Mouse (Mus musculus) right cerebral cortex, postnatal 25 days (tissue): ENCODE measurements around the gene Mrpl28.
"Not testable (repeated sequence)": the region's sequence is repeated elsewhere in the genome, so short reads cannot be mapped to it uniquely, and the experiment has no call there.

Experiments
- DNase-seq: peaks from one replicate; pipeline ENCODE4 v3.0.0; 2022

Gene Mrpl28

DNA sequence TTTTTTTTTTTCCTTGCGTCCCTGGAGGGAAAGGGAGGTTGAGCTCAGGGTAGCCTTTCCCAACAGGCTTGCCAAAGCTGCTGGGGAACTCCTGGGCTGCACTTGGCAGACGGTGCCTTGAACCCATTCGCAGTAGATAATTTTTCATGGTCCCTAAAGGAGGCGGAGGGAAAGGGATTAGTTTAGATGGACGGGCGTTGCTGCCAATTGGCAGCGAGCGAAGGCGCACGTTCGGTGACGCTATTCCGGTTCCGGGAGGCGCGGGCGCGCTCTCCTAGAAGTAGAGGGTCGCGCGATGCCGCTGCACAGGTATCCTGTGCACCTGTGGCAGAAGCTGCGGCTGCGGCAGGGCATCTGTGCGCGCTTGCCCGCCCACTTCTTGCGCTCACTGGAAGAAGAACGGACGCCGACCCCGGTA is at the start of gene Mrpl28:
Gene Mrpl28 (plus strand): TSS at position 234 of the 418 bp plus-strand sequence.
- DNase-seq, result peak; percentile 84

DNA sequence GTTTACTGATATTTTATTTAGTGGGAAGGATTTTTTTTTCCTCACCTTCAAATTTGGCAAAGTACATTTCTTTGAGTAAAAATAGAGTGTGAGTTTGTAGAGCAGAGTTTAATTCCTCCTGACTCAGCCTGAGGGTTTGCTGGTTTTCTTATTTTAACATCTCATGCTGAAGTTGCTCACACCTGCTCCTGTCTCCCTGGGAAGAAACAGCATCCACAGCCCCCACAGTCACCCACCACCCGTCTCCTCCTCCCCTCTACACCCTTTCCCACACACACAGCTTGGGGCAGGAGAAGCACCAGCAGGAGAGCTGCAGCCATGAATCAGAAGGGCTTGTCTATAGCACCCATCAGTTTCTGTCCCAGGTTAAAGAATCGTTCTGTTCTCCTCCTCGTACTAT is 48.1 kb upstream of the Mrpl28 start:
- DNase-seq, result peak; percentile 79

DNA sequence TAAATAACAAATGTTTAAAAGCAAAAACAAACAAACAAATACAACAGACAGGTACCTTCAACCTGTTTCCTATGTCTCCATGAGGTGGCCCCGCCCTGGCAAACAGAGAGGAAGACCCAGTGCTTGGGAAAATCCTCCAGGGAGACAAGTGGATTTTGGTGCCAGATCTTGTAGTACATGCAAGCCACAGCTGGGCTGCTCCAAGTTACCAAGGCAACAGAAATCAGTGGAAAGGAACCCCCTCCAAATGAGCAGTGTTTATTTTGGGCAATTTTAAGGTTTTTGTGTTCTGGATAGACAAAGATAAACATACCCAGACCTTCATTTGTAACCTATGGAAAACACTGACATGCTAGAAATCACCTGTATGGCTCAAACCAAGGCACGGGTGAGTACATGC is 44.4 kb upstream of the Mrpl28 start:
- DNase-seq, result no peak

DNA sequence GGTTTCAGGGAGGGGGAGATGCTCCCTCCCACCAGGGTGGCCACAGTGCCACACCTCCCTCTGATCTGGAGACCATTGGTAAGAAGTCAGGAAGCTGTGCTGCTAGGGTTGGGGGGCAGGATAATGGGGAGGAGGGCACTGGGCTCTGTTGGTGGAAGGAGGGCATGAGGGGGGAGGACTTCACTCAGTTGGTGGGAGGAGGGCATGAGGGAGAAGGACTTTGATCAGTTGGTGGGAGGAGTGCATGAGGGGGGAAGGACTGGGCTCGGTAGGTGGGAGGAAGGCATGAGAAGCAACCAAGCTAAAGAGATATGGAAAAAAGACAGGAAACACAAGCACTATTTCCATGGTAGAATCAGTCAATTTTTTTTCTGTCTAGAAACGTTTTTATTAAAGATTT is 42.4 kb upstream of the Mrpl28 start:
- no peak for DNase-seq

DNA sequence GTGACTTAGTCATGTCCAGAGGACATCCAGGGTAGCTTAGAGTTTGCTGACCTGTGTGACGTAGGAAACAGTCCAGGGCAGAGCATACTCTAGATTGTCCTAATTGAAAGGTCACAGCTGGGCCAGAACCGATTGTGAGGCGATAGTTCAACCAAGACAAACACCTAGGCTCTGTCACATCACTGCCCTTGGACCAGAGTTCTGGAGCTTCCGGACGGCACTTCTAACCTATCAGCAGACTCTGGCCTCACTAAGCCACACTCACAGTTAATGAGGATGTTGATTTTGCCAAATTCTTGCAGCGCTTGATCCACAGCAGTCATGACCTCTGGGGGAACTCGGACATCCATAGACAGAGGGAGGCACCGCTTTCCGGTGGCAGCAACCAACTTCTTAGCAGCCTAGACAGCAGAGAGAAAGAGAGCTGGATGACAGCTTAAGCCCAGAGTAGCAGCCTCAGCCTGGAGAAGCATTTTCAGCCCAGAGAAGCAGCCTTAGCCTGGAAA is 36.2 kb upstream of the Mrpl28 start:
- DNase-seq, result no peak

DNA sequence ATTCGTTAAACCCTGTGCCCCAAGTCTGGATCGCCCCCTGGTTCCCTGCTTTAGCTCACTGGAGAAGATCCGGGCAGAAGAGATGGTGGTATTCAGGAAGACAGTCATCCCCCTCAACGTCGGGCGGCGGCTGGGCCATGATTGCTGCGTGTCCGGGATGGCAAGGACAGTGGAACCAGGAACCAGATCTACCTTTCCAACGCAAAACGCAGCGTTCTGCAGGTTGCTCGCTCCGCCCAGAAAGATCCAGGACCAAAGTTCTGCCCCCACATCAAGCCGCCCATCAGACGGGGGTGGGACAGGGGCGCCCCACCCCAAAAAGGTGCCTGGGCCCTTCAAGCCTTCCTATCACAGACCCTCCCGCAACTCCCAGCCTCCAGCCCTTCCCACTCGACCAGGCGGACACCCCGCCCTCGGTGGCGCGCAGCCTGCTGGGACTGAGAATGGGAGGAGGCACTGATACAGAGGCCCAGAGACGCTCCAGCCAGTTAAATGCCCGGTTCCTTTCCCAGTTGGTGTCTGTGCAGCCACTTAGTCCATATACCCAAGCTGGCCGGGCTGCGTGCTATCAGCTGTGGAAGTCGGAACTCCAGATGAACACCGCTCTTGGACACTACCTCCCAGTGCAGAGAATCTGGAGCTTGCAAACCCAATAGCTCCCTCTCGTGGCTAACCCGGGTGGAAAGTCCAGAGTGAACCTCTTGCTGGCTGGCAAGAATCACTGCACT is 33.2 kb upstream of the Mrpl28 start, which contains the start of gene Decr2:
Gene Decr2 (minus strand): TSS at position 433 of the 728 bp plus-strand sequence.
- DNase-seq, result peak; percentile 87

DNA sequence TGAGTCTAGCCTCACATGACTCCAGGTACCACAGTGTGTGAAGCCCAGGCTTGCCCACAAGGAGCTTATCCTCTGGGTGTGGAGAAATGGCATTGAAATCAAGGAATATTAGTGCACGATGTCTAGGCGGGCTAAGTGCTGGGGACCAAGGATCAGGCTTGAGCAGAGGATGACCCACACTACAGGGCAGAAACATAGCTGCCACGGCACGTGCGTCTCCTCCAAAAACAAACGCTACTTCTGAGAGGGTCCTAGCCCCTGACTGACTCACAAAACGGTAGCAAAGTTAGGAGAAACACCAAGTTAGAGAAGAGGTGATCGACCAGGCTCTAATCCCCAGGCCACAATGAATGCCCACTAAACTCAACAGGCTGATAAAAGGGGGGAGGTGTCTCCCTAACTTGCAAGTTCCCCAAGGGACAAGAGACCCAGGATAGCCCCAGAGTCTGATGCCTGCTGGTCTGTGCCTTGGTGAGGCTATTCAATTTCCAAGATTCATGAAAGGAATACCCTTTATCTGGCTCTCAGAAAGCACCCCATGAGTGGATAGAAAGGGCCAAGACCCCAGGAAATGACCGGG is 28.7 kb upstream of the Mrpl28 start:
- no peak for DNase-seq

DNA sequence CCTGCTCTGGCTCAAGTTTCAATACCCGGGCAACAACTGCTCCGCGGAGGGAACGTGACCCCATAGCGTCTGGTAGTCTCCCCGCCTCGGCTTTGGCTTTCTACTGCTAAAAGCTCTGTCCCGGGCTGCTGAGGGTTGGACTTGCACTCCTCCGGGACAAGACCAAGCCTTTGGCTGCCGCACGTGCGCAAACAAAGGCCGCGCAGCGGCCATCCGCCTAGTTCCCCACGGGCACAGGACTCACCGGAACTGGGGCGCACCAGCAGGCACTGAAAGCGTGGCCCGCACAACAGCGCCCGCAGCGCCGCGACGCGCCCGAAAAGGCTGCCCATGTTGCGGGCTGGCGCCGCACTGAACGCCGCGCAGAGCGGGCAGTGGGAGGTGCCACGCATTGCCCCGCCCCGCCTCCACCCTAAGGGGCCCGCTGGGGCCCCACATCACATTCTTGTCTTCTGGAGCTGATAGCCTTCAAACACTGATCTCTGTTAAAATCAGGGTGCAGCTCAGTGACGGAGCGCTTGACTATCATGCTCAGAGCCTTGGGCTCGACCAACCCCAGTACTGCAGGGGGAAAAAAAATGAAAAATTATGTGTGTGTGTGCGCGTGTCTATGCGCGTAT is 28.1 kb upstream of the Mrpl28 start, which contains the start of gene Nme4:
Gene Nme4 (minus strand): TSS at position 482 of the 620 bp plus-strand sequence.
- DNase-seq, result peak; percentile 77

DNA sequence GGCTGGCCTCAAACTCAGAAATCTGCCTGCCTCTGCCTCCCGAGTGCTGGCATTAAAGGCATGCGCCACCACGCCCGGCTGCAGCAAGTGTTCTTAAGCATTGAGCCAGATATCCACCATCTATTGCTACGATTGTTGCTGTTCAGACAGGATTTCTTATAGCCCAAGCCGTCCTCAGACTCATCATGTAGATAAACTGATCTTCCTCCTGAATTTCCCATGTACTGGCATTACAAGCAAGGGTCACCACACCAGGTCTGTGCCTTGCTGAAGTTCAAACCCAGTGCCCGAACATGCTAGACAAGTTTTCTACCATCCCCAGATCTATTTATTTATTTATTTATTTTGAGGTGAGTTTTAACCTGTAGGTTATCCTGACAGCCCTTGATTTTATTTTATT is 24.8 kb upstream of the Mrpl28 start:
- DNase-seq, result no peak

DNA sequence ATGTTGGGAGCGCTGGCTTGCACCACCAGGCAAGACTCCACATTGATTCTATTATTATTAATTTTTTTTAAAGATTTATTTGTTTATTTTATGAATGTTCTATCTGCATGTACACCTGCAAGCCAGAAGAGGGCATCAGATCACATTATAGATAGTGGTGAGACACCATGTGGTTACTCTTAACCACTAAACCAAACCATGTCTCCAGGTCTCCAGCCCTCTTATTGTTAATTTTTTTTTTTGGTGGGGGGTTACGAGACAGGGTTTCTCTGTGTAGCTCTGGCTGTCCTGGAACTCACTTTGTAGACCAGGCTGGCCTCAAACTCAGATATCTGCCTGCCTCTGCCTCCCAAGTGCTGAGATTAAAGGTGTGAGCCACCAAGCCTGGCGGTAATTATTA is 24.0 kb upstream of the Mrpl28 start:
- not testable (repeated sequence) for DNase-seq

DNA sequence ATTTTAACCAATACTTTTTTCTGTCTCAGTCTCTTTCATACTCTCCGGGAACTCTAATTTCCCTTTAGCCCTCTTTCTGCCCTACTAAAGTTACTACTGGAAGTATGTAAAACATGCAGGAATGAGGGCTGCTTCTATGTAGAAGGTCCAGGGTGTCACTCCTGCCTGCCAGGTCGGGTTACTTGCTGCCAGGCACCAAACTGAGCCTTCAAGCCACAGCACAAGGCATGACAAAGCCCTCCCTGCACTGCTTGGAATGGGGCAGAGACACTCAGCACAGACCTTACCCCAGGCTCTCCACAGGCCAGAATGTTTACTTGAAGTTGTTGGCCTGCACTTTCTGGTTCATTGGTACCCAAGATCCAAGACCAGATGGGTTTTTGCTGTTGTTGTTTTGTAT is 23.1 kb upstream of the Mrpl28 start:
- no peak for DNase-seq

DNA sequence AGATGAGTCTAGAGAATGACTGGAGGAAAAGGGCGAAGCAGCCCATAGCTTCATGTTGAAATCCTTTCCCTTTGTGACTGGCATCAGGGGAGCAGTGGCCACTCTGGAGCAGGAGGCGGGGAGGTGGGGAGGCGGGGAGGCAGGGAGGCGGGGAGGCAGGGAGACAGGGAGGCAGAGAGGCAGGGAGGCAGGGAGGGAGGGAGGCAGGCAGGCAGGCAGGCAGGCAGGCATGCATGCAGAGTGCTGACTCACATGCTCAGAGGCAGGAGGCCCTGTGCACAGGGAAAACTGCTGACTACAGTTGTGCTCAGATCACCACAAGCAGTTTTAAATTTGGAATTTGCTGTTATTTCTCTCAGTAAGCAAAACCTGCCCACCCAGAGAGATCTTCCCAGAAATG is 21.8 kb upstream of the Mrpl28 start:
- DNase-seq, result no peak

DNA sequence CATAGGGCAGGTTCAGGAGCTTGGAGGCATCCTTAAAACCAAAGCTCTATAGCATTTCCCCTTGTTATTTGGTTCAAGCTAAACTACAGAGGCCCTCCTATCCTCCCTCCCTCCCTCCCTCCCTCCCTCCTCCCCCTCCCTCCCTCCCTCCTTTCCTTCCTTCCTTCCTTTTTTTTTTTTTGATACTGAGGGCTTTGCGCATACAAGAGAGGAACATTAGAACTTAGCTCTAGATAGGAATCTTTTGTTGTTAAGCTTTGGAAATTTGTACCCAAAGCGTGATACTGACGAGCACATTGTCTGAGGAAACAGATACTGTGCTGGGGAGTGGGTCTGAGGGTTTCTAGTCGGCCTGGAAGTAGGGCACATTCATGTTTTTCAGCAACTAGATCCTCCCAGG is 17.7 kb upstream of the Mrpl28 start:
- DNase-seq, result no peak

DNA sequence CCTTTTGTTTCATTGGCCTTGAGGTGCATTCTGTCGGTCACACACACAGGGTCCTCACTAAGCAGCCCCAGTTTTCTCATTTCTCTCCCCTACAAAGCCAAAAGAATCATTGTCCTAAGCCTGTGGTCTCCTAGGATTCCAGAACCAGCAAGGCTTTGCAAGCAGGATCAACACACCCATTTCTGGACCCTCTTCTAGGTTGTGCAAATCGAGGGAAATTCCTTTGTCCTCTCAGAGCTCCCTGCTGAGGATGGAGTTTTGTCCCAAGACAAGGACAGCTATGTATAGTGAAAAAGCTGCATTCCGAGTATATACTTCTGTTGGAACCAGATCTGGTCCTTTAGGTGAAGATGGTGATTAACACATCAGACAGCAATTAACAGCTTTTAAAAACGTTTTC is 13.1 kb upstream of the Mrpl28 start:
- no peak for DNase-seq

DNA sequence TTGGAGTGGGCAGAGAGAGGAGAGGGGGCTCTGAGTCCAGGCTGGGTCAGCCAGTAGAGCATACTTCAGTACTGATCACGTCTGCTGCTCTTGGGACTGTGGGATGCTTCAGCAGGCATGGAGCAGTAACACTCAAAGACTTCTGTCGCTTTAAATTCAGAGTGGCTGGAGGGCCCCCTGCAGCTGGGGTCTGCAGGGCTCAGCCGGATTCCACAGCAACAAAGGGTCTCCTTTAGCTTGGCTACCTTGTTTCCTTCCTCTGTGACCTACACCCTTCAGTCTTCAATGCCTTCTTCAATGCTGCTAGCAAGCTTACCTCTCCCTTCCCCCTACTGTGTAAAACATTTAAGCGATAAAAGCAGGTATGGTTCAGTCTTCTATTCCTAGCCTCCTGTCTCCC is 12.3 kb upstream of the Mrpl28 start:
- DNase-seq, result no peak

DNA sequence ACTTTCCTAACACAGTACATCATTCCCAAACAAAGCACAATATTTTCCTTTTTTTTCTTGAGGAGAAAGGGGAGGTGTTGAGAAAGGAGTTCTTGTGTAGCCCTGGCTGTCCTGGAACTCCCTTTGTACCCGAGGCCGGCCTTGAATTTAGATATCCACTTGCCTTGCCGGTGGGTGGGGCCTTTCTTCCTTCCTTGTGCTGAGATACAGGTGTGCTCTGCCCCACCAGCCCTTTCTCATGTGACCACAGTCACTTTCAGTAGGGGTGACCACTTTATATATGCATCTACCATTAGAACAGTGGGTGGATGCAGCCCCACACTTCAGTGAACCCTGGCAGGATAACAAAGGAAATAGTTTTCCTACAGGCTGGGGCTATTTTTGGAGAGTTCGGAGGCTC is 11.6 kb upstream of the Mrpl28 start:
- DNase-seq, result no peak

DNA sequence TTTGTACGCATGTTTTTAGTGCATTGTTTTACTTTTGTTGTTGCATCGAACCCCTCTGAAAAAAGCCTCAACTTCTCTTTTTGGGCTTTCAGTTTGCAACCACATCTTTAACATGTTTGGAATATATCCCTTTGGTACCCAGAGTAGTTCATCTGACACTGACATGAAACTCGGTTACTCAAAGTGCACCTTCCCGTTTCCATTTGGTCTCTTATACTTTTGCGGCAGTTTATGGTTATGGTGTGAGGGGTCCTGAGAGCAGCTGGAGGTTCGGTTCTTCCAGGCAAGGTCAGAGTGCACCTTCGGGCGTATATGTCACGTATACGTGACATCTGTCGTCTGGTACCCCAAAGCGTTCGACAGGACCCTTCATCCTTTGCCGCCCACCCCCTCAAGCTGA is 10.5 kb upstream of the Mrpl28 start:
- DNase-seq, result no peak

DNA sequence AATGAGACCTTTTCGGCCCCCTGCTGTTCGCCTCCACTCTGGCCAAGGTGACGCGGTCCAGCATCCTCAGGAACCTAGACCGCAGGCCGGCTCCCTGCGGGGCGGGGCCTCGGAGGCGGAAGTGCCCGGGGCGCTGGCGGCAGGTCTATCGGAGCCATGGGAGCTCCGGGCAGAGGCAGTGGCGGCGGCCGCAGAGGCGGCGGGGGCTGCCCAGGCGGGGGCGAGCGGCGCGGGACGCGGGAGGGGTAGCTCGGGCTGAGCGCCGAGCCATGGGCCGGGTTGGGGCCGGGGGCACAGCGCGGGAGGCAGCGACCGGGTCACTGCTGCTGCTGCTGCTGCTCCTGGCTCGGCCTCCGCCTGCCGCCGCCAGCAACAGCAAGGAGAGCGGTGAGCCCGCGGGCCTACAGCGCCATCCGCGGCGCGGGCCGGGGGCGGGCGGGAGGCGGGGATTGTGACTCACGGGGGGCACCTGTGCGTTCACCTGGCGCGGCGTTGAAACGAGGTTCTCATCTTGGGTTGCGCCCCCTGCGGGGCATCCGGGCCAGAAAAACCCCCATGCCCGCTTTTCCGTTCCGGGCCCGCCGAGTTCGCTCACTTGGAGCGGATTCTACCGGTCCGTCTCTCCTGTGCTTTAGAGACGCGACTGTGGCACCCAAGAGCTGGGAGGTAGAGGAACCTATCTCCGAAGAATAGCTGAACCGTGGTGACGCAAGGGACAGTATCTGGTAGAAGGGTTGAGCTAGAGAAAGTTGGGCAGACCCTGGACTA is 9.9 kb upstream of the Mrpl28 start, which contains the start of gene Tmem8:
Gene Tmem8 (plus strand): TSS at position 119 of the 768 bp plus-strand sequence.
- DNase-seq, result peak; percentile 81

DNA sequence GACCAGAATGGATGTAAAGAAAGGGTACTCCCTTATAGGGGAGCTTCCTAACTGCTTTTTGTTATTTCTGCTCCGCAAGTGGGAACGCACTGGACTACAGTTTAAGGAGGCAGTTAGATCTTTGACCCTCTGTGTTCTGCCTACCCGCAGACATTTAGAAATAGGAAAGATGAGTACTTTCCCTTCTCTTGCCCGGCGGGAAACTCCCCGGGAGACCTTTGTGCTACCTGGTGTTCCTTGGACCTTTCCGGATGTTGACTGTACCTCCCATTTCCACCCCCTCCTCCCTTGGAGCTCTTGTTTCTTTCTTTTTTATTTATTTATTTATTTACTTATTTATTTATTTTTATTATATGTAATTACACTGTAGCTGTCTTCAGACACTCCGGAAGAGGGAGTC is 9.2 kb upstream of the Mrpl28 start:
- DNase-seq, result no peak

DNA sequence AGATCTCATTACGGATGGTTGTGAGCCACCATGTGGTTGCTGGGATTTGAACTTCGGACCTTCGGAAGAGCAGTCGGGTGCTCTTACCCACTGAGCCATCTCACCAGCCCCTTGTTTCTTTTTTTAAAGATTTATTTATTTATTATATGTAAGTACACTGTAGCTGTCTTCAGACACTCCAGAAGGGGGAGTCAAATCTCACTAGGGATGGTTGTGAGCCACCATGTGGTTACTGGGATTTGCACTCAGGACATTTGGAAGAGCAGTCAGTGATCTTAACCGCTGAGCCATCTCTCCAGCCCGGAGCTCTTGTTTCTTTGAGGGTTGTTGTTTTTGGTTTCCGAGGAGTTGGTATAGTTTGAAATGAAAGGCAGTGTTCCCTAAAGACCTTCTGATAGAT is 8.8 kb upstream of the Mrpl28 start:
- DNase-seq, result not testable (repeated sequence)

DNA sequence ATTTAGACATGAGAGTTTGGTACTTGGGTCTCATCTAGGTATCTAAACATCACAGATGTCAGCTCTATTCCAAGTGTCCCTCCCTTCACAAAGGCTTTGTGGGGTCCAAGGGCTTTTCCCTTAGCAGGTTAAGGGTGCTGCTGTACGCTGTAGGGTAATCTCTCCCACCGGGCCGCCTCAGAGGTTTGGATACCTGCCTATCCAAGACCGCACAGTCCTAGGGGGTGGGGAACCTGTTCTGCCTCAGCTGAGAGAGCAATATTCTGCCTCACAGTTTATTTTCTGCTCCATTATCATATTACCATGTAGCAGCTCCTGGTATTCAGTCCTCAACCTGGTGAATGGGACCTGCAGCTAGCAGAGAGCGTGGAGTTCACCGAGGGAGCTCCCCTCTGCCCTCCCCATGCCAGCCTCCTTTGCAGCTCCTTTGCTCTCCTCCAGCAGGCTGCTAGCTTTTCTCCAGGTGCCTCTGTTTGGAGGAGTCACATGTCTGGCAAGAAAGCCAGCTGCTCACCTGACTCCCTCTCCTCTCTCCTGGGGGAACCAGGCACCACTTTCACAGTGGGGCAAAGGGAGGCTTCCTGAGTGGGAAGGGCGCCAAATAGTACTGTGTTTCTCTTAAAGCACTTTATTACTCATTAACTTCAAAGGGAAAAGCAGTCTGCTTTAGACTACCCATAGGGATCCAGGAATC is 7.9 kb upstream of the Mrpl28 start:
- DNase-seq, result no peak

DNA sequence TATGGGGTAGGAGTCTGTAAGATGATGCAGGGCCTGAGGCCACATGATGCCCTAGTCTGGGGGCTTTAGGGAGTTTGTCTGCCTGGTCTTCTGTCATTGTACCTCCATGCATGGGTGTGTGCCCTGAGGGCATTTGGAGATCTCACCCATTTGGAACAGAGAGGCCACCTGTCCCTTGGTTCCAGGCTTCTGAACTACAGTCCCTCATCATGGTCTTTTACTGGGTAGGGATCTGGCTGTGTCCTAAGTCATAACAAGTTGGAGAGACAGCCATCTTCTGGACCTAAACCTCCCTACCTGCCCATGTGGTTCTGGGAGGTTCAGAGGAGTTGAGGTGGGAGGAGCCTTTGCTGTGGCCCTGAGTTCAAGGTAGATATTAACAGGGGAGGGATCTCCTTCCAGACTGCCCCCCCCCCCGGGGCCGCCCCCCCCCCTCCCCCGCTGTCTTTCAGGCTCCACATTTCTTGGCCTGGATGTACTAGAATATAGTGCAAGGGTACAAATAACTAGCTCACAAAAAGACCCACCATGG is 7.3 kb upstream of the Mrpl28 start:
- no peak for DNase-seq
